Mouse (Mus musculus) gastrocnemius, adult 2 months (tissue): ENCODE results near the gene Prss30. TPM values are rescaled to one million over a fixed set of nuclear protein-coding genes. Genes with fewer than 3 reads are reported as not detected.

ENCODE experiments used
- DNase-seq: peaks from one replicate; pipeline ENCODE4 v3.0.0; 2022
- H3K27ac ChIP-seq: fragments of 200-600 bp; 2 replicates; pipeline ENCODE4 v1.8.1; 2022; ENCODE audit warnings: mild to moderate bottlenecking
- H3K4me3 ChIP-seq: fragments of 200-600 bp; 2 replicates; pipeline ENCODE4 v1.8.1; 2022; ENCODE audit warnings: mild to moderate bottlenecking, moderate library complexity
- CTCF ChIP-seq: fragments of 200-600 bp; IDR thresholded peaks from 2 replicates; pipeline ENCODE4 v1.8.1; 2022; ENCODE audit warnings: antibody characterized with exemption, mild to moderate bottlenecking, moderate library complexity
- intact Hi-C: fragments of 180-260 bp; cut with DNase I; formaldehyde crosslinking; loops from one replicate; pipeline ENCODE4 v1.15.1; 2025
- long read RNA-seq, 2 experiments: library from polyadenylated mRNA; stranded (forward); transcript quantifications; one replicate each; pipeline ENCODE4 v2.0.0; 2021
- total RNA-seq, 2 experiments: library from RNA; stranded (reverse); gene quantifications; 2 replicates each; pipeline ENCODE4 v1.2.3; 2021

Prss30 gene
- not detected for total RNA-seq
- long read RNA-seq, experiment 1: 0 reads
- long read RNA-seq, experiment 2: 0 reads

DNA sequence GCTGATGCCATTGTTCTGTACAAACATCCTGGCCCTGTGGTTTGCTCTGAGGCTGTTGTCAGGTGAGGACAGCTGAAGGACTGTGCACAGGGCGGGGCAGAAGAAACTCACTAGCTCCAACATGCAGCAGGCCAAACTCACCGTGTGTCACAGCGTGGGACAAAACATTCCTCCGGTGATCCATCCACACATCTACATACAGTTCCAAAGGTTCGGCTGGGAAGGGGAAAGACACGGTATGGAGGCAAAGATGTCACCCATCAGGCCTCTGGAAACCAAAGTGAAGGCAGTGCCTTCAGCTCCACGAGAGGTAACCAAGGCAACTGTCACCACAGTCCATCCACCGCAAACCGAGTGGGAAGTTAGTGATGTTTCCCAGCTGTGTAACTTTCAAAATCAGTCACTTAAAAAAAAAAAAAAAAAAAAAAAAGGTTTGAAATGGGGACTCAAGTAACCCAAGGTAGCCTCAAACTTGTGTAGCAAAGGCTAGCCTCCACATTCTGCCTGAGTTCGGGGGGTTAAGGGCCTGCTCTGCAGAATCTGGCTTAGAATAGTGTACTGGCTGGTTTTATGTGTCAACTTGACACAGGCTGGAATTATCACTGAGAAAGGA, at the start of gene Prss30:
Gene Prss30, minus strand, starts transcription at position 270 of the 613 bp plus-strand sequence.
- Histone ChIP-seq H3K27ac (no peak within 1 kb of the TSS), H3K4me3 (no peak within 1 kb of the TSS)
- DNase-seq: no peak
- intact Hi-C loops: no loop called here
- no peak for TF ChIP-seq CTCF

DNA sequence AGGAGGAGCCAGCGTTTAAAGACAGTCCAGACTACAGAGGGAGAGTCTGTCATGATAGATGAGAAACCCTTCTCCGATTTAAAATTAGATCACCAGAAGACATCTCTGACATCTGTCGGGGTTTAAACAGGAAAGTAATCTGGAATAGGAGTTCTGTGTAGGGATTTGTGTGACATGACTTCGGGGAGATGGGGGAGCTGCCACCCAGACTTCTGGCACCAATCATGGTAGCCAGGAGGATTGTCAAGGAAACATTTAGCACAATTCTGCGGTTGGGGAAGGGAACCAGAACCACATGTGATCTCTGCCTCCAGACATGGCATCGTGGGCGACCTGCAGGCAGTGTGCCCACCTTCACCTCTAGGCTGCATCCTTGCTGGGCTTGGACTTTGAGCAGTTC, 49.1 kb upstream of the Prss30 start:
- DNase-seq: no peak
- intact Hi-C loops: no loop called here
- no peak overlapping the region for H3K4me3 ChIP-seq
- TF ChIP-seq CTCF: no peak
- H3K27ac ChIP-seq: no peak overlapping the region

DNA sequence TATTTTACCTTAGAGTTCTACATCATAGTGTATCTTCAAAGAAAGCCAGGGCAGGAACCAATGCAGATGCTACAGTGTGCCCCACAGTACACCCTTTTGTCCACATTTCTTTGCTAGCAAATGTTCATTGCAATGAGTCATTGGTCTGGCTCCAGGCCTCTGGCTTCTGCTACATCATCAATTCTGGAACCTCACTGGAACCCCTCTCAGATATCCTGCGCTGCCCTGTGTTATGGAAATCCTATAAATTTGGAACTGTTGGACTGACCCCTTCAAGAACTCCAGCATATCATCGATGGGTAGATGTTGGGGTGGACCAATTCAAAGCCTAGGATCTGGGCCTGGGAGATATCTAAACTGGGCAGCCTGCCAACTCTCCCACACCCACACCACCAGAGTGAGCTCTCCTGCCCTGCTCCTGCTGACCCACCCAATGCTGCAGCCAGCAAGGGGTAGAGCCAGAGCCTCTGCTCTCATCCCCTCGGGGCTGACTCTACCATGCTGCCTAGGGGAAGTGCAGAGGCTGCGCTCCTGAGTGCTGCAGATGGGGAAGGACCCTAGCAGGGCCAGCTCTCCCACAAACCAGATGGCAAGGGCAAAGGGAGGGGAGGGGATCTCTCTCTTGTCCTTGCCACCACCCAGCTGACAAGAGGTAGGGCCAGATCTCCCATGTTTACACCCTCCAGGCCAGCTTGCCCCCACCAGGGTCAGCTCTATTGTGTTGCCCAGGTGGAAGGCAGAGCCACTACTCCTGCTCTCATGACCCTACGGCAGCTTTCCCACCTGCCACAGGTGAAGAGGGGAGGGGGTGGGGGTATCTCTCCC, 41.2 kb upstream of the Prss30 start:
- Histone ChIP-seq H3K27ac (no peak overlapping the region), H3K4me3 (no peak overlapping the region)
- DNase-seq: peak; percentile 51
- intact Hi-C loops: no loop called here
- TF ChIP-seq CTCF: no peak

DNA sequence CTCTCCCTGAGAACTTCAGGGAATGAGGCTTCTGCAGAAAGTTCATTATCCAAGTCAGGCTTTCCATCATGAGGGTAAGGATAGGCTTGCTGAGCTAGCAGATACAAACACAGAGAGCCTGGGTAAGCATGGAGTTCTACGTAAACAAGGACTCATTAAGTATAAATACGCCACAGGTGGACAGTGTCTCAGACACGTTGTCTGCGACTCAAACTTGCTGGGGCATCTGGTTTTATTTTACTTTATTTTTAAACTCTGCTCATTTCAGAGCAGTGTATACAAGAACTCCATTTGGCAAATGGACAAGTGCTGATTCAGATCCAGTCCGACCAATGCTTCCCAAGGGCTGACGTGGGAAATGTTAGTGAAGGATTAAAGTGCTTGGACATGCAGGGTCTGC, 40.3 kb upstream of the Prss30 start:
- TF ChIP-seq CTCF: no peak
- H3K27ac ChIP-seq: no peak overlapping the region
- no peak for DNase-seq
- intact Hi-C loops: no loop called here
- H3K4me3 ChIP-seq: no peak overlapping the region

- no peak overlapping the region for H3K27ac ChIP-seq
- intact Hi-C loops: no loop called here
- peak; percentile 64 for TF ChIP-seq CTCF
- H3K4me3 ChIP-seq: no peak overlapping the region
- peak; percentile 29 for DNase-seq
Measured at GRCm38 (mm10) chr17:24015727-24016126, 35.4 kb upstream of the Prss30 start.

GRCm38 (mm10) chr17:24014433-24014965, 34.1 kb upstream of the Prss30 start:
- TF ChIP-seq CTCF: no peak
- Histone ChIP-seq H3K27ac (no peak overlapping the region), H3K4me3 (no peak overlapping the region)
- no peak for DNase-seq
- intact Hi-C loops: no loop called here

DNA sequence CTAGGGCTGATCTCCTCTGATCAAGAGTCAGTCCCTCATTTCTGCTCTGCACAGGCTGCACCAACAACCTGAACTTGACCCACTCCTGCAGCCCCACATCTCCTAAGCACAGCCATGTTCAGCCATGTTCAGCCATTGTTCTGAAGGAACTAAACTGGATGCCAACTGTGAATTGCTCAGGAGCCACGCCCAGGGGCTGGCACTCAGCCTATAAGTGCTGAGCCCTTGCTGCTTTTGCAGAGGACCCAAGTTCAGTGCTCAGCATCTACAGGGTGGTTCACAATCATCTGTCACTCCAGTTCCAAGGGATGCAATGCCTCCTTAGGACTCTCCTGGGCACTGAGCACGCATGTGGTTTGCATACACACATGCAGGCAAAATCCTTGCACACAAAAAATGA, 32.6 kb upstream of the Prss30 start:
- no peak for DNase-seq
- no peak for TF ChIP-seq CTCF
- Histone ChIP-seq H3K27ac (no peak overlapping the region), H3K4me3 (no peak overlapping the region)
- intact Hi-C loops: no loop called here

GRCm38 (mm10) chr17:24009617-24010016, 29.3 kb upstream of the Prss30 start:
- DNase-seq: no peak
- Histone ChIP-seq H3K27ac (no peak overlapping the region), H3K4me3 (no peak overlapping the region)
- peak; percentile 19; the same call in 1 of the 2 replicates for TF ChIP-seq CTCF
- intact Hi-C loops: no loop called here

DNA sequence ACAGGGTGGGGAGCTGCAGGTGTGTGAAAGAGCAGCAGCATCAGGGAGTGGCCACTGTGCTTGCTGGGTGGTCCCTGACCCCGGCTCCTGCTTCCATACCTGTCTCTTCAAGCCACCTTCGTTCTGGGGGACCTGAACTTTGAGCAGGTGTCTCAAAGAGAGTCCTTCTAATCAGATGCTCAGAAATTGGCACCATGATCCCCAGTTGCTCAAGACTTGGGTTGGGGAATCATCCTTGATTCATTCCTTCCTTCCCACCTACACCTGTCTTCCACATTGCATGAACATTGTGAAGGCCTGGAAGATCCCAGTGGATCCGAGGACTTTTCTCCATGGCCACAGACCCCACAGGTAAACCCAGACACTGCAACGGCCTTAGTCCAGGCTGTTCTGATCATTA, 27.7 kb upstream of the Prss30 start:
- no peak overlapping the region for H3K4me3 ChIP-seq
- H3K27ac ChIP-seq: no peak overlapping the region
- no peak for TF ChIP-seq CTCF
- intact Hi-C loops: no loop called here
- DNase-seq: no peak

- Histone ChIP-seq H3K4me3 (no peak overlapping the region), H3K27ac (no peak overlapping the region)
- no peak for DNase-seq
- intact Hi-C loops: no loop called here
- TF ChIP-seq CTCF: no peak
Measured at GRCm38 (mm10) chr17:24007391-24007790, 27.0 kb upstream of the Prss30 start.

- no peak for DNase-seq
- no peak overlapping the region for H3K4me3 ChIP-seq
- TF ChIP-seq CTCF: no peak
- intact Hi-C loops: no loop called here
- no peak overlapping the region for H3K27ac ChIP-seq
Measured at GRCm38 (mm10) chr17:24006930-24007329, 26.6 kb upstream of the Prss30 start.

GRCm38 (mm10) chr17:24005049-24005448, 24.7 kb upstream of the Prss30 start:
- intact Hi-C loops: no loop called here
- Histone ChIP-seq H3K27ac (no peak overlapping the region), H3K4me3 (no peak overlapping the region)
- no peak for DNase-seq
- TF ChIP-seq CTCF: no peak

GRCm38 (mm10) chr17:24004071-24004665, 23.8 kb upstream of the Prss30 start:
- no peak for TF ChIP-seq CTCF
- H3K4me3 ChIP-seq: no peak overlapping the region
- H3K27ac ChIP-seq: no peak overlapping the region
- no peak for DNase-seq
- intact Hi-C loops: no loop called here
